Mouse (Mus musculus) erythroblast, embryonic 14.5 days (primary cell): ENCODE data around the gene S100a3.

Experiments used
- GATA1 ChIP-seq: IDR thresholded peaks from 2 replicates; pipeline ENCODE4 v1.6.1; 2012; ENCODE audit warnings: low read length, inconsistent platforms, mixed read lengths
- TAL1 ChIP-seq: IDR thresholded peaks from 3 replicates; pipeline ENCODE4 v1.6.1; 2012; ENCODE audit warnings: low read length, inconsistent platforms, mixed read lengths

GRCm38 (mm10) chr3:90600458-90601195 lies 40.2 kb downstream of the S100a3 start:
- TF ChIP-seq GATA1: no peak
- TF ChIP-seq TAL1: no peak
